Mouse (Mus musculus): ENCODE measurements around the gene Dag1. TPM values are rescaled to one million over a fixed set of nuclear protein-coding genes. Genes with fewer than 3 reads are reported as not detected.

Gene Dag1
- total RNA-seq, 1 experiment = 134 TPM

DNA sequence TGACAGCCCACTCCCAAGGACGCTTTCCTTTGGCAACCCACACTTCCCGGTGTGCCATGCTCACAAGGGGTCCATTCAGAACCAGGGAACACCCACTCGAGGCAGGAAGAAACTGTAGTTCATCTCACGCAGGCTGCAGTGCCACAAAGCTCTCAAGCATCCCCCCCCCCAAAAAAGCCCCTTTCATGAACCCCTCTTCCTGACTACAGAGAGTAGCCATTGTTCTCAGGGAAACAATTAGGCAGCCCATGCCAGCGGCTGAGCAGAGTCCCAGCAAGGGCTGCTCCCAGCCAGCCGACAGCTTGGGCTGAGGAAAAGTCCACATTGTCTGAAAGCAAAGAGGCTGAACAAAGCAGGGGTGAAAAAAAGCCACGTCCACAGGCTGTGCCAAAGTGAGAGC lies 50.7 kb downstream of the Dag1 start:
- no peak overlapping the region for H3K9ac ChIP-seq (ENCODE audit: insufficient read depth, low read depth, low read length, poor library complexity, severe bottlenecking)
- no peak overlapping the region for H3K27ac ChIP-seq (ENCODE audit: insufficient read depth, low read depth, low read length, poor library complexity, severe bottlenecking)
- H3K9me3 ChIP-seq (ENCODE audit: control insufficient read depth, insufficient read depth, low read depth, low read length) = no peaks in the 10 kb centered on the region
- no peak overlapping the region for H3K4me3 ChIP-seq (ENCODE audit: insufficient read depth in 1 of 2, low read depth in 1 of 2, low read length in 2 of 2, poor library complexity in 1 of 2, severe bottlenecking in 1 of 2)
- DNase-seq (ENCODE audit: low read depth, low spot score) = no peak
- no peak for TF ChIP-seq MAFK (IDR thresholded peaks at IDR 0.05; ENCODE audit: insufficient read depth, low read depth, low read length)
- TF ChIP-seq ZC3H11A (IDR thresholded peaks at IDR 0.05; ENCODE audit: borderline replicate concordance, low read depth, low read length) = no peak
- no peak for TF ChIP-seq ZNF384 (IDR thresholded peaks at IDR 0.05; ENCODE audit: low read depth, low read length)
- TF ChIP-seq HCFC1 (IDR thresholded peaks at IDR 0.05; ENCODE audit: borderline replicate concordance, insufficient read depth, low read length) = no peak
- no peak for TF ChIP-seq CHD2 (IDR thresholded peaks at IDR 0.05; ENCODE audit: low read depth, low read length)
- in situ Hi-C loops (cut with MboI; ENCODE audit: low sequenced_read_pairs in 2 of 2, unreplicated experiment in 2 of 2) = no loop called here
- no peaks in the 10 kb centered on the region for H3K4me1 ChIP-seq (ENCODE audit: control insufficient read depth in 2 of 2, insufficient read depth in 2 of 2, low read length in 2 of 2, poor library complexity in 1 of 2)
- H3K36me3 ChIP-seq (ENCODE audit: control insufficient read depth, insufficient read depth, low read length, poor library complexity, severe bottlenecking) = peaks cover 39% of the 10 kb centered on the region

DNA sequence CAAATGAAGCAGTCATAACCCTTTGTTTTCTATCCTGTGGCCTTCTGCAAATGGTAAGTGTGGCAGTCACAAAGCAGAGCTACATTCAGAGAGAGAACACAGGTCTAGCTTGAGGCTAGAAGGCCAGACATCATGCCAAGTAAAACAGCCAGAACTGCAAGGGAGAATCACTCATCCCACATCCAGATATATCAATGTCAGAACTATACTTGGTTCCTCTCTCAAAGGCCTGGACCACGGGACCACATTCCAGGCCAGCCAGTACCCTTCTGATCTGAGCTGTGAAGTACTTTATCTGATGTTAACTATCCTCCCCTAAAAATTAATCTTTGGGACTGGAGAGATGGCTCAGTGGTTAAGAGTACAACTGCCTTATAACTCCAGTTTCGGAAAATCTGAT lies 51.3 kb downstream of the Dag1 start:
- in situ Hi-C loops (cut with MboI; ENCODE audit: low sequenced_read_pairs in 2 of 2, unreplicated experiment in 2 of 2) = no loop called here
- TF ChIP-seq HCFC1 (IDR thresholded peaks at IDR 0.05; ENCODE audit: borderline replicate concordance, insufficient read depth, low read length) = no peak
- TF ChIP-seq ZC3H11A (IDR thresholded peaks at IDR 0.05; ENCODE audit: borderline replicate concordance, low read depth, low read length) = no peak
- no peak for TF ChIP-seq CHD2 (IDR thresholded peaks at IDR 0.05; ENCODE audit: low read depth, low read length)
- no peak for TF ChIP-seq ZNF384 (IDR thresholded peaks at IDR 0.05; ENCODE audit: low read depth, low read length)
- no peak for TF ChIP-seq MAFK (IDR thresholded peaks at IDR 0.05; ENCODE audit: insufficient read depth, low read depth, low read length)
- Histone ChIP-seq H3K4me3 (ENCODE audit: insufficient read depth in 1 of 2, low read depth in 1 of 2, low read length in 2 of 2, poor library complexity in 1 of 2, severe bottlenecking in 1 of 2) (no peak overlapping the region), H3K9ac (ENCODE audit: insufficient read depth, low read depth, low read length, poor library complexity, severe bottlenecking) (no peak overlapping the region), H3K9me3 (ENCODE audit: control insufficient read depth, insufficient read depth, low read depth, low read length) (no peaks in the 10 kb centered on the region), H3K36me3 (ENCODE audit: control insufficient read depth, insufficient read depth, low read length, poor library complexity, severe bottlenecking) (peaks cover 39% of the 10 kb centered on the region), H3K4me1 (ENCODE audit: control insufficient read depth in 2 of 2, insufficient read depth in 2 of 2, low read length in 2 of 2, poor library complexity in 1 of 2) (no peaks in the 10 kb centered on the region), H3K27ac (ENCODE audit: insufficient read depth, low read depth, low read length, poor library complexity, severe bottlenecking) (no peak overlapping the region)
- DNase-seq (ENCODE audit: low read depth, low spot score) = no peak

DNA sequence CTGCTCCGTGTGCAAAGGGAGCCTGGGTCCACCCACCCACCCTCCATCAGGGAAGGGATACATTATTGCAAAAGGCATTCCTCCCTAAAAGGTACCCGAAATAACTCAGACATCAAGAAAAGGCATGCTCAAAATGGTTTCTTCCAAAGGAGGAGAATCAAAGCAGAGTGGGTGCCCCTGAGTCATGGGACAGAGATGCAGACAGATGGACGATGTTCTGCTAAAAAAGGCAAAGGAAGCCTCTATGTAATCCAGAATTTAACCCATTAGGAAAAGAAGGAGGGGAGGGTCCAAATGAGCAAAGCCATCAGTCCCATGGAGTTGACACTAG lies 58.2 kb downstream of the Dag1 start:
- TF ChIP-seq CHD2 (IDR thresholded peaks at IDR 0.05; ENCODE audit: low read depth, low read length) (no peak), ZNF384 (IDR thresholded peaks at IDR 0.05; ENCODE audit: low read depth, low read length) (no peak), ZC3H11A (IDR thresholded peaks at IDR 0.05; ENCODE audit: borderline replicate concordance, low read depth, low read length) (no peak), MAFK (IDR thresholded peaks at IDR 0.05; ENCODE audit: insufficient read depth, low read depth, low read length) (no peak), HCFC1 (IDR thresholded peaks at IDR 0.05; ENCODE audit: borderline replicate concordance, insufficient read depth, low read length) (no peak)
- Histone ChIP-seq H3K4me1 (ENCODE audit: control insufficient read depth in 2 of 2, insufficient read depth in 2 of 2, low read length in 2 of 2, poor library complexity in 1 of 2) (peaks cover 0 to 10% of the 10 kb centered on the region in 2 experiments; a peak in 1 of 4 replicates), H3K9me3 (ENCODE audit: control insufficient read depth, insufficient read depth, low read depth, low read length) (no peaks in the 10 kb centered on the region), H3K36me3 (ENCODE audit: control insufficient read depth, insufficient read depth, low read length, poor library complexity, severe bottlenecking) (peaks cover 32% of the 10 kb centered on the region), H3K9ac (ENCODE audit: insufficient read depth, low read depth, low read length, poor library complexity, severe bottlenecking) (no peak overlapping the region), H3K27ac (ENCODE audit: insufficient read depth, low read depth, low read length, poor library complexity, severe bottlenecking) (no peak overlapping the region), H3K4me3 (ENCODE audit: insufficient read depth in 1 of 2, low read depth in 1 of 2, low read length in 2 of 2, poor library complexity in 1 of 2, severe bottlenecking in 1 of 2) (no peak overlapping the region)
- in situ Hi-C loops (cut with MboI; ENCODE audit: low sequenced_read_pairs in 2 of 2, unreplicated experiment in 2 of 2) = no loop called here
- DNase-seq (ENCODE audit: low read depth, low spot score) = no peak

DNA sequence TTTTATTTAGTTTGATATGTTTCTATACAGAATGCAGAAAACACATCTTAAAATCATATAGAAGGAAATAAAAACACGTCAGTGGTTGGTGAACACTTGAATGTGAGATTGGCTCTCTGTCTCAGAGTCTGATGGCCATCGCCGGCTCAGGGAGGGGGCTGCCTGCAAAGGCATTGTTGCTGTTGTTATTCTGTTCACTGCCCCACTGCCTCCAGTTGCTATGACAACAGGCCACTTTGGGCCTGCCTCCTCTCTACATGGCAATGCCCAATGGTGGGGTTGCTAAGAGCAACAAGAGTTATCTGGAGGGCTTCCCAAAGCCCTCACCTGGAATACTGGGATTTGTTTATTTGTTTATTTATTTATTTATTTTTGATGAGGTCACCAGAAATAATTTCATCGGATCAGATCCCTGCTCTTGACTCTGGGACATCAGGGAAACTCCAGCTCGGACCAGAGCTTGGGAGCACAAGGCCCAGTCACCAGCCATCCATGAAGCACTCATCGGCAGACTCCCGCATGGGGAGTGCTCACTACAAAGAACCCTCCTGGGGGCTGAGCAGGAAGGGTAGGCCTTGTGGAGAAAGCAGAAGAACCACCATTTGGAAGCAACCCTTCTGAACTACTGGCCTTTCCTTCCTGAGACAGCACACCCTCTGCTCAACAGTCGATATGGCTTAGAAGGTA lies 58.7 kb downstream of the Dag1 start:
- no peak overlapping the region for H3K27ac ChIP-seq (ENCODE audit: insufficient read depth, low read depth, low read length, poor library complexity, severe bottlenecking)
- H3K36me3 ChIP-seq (ENCODE audit: control insufficient read depth, insufficient read depth, low read length, poor library complexity, severe bottlenecking) = peaks cover 32% of the 10 kb centered on the region
- H3K9ac ChIP-seq (ENCODE audit: insufficient read depth, low read depth, low read length, poor library complexity, severe bottlenecking) = no peak overlapping the region
- TF ChIP-seq CHD2 (IDR thresholded peaks at IDR 0.05; ENCODE audit: low read depth, low read length) (no peak), HCFC1 (IDR thresholded peaks at IDR 0.05; ENCODE audit: borderline replicate concordance, insufficient read depth, low read length) (no peak)
- no peaks in the 10 kb centered on the region for H3K9me3 ChIP-seq (ENCODE audit: control insufficient read depth, insufficient read depth, low read depth, low read length)
- in situ Hi-C loops (cut with MboI; ENCODE audit: low sequenced_read_pairs in 2 of 2, unreplicated experiment in 2 of 2) = no loop called here
- peaks cover 0 to 13% of the 10 kb centered on the region in 2 experiments; a peak in 1 of 4 replicates for H3K4me1 ChIP-seq (ENCODE audit: control insufficient read depth in 2 of 2, insufficient read depth in 2 of 2, low read length in 2 of 2, poor library complexity in 1 of 2)
- no peak overlapping the region for H3K4me3 ChIP-seq (ENCODE audit: insufficient read depth in 1 of 2, low read depth in 1 of 2, low read length in 2 of 2, poor library complexity in 1 of 2, severe bottlenecking in 1 of 2)
- no peak for DNase-seq (ENCODE audit: low read depth, low spot score)

DNA sequence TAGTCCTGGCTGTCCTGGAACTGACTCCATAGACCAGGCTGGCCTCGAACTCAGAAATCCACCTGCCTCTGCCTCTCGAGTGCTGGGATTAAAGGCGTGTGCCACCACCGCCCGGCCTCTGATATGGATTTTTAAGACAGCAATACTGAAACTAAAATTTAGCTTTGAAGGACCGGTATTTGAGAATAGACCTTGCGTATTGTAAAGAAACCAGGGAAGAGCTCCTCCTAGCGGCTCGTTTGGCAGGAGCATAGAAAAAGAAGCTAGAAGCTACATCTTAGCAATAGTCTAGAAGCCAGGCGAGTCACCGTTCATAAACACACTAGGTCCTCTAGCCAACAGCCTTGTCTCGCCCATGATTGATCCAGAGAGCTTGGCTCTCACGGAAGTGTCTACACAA lies 60.7 kb downstream of the Dag1 start:
- peak; percentile 63 for DNase-seq (ENCODE audit: low read depth, low spot score)
- Histone ChIP-seq H3K27ac (ENCODE audit: insufficient read depth, low read depth, low read length, poor library complexity, severe bottlenecking) (no peak overlapping the region), H3K4me1 (ENCODE audit: control insufficient read depth in 2 of 2, insufficient read depth in 2 of 2, low read length in 2 of 2, poor library complexity in 1 of 2) (peaks cover 0 to 13% of the 10 kb centered on the region in 2 experiments; a peak in 1 of 4 replicates), H3K9ac (ENCODE audit: insufficient read depth, low read depth, low read length, poor library complexity, severe bottlenecking) (no peak overlapping the region), H3K9me3 (ENCODE audit: control insufficient read depth, insufficient read depth, low read depth, low read length) (no peaks in the 10 kb centered on the region), H3K36me3 (ENCODE audit: control insufficient read depth, insufficient read depth, low read length, poor library complexity, severe bottlenecking) (peaks cover 14% of the 10 kb centered on the region), H3K4me3 (ENCODE audit: insufficient read depth in 1 of 2, low read depth in 1 of 2, low read length in 2 of 2, poor library complexity in 1 of 2, severe bottlenecking in 1 of 2) (no peak overlapping the region)
- in situ Hi-C loops (cut with MboI; ENCODE audit: low sequenced_read_pairs in 2 of 2, unreplicated experiment in 2 of 2) = no loop called here
- TF ChIP-seq ZC3H11A (IDR thresholded peaks at IDR 0.05; ENCODE audit: borderline replicate concordance, low read depth, low read length) (no peak), CHD2 (IDR thresholded peaks at IDR 0.05; ENCODE audit: low read depth, low read length) (no peak), ZNF384 (IDR thresholded peaks at IDR 0.05; ENCODE audit: low read depth, low read length) (no peak), HCFC1 (IDR thresholded peaks at IDR 0.05; ENCODE audit: borderline replicate concordance, insufficient read depth, low read length) (no peak), MAFK (IDR thresholded peaks at IDR 0.05; ENCODE audit: insufficient read depth, low read depth, low read length) (no peak)

Data from ES-E14 (cell line).